Mouse (Mus musculus): ENCODE results near the gene Gm14124.
"Not testable (repeated sequence)": the region's sequence is repeated elsewhere in the genome, so short reads cannot be mapped to it uniquely, and the experiment has no call there.

The Gm14124 gene

GRCm38 (mm10) chr2:150257291-150257690 lies at the start of gene Gm14124:
Gm14124 (plus strand) TSS chr2:150257517.
- DNase-seq (ENCODE audit: low read depth) = peak; percentile 2

DNA sequence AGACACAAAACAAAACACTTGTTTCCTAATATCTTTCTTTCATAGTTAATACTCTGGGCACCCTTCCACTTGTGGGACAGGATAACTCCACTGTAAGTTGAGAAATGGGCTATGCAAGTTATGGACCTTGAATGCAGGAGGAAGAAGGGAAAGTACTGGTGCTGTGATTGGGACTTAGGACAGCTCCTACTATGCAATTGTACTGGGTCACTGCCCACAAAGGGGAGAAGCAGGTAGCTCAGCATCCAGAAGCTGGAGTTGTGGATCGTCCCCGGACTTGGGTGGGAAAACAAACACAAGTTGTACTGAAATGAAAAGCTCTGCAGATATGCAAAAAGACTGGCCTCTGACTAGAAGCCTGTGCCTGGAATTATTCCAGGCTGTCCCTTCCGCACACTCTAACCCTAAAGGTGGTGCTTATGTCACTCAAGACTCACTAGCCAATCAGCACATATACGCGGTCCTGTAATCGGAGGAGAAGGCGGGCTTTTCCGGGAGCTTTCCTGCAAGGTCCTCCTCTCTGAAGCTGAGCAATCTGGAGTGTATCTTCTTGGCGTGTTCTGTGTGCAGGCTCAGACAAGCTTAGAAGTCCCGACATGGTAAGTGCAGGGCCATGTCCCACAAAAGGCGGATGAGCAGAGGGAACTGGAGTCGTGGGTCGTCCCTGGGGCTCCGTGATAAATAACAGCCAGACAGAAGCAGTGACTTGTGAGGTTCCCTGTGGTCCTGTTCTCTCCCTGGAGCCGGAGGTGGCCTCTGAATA lies 39.5 kb upstream of the Gm14124 start, which contains the start of gene Zfp937:
TSS of gene Zfp937 (plus strand) at position 474 of the 763 bp plus-strand sequence.
- DNase-seq (ENCODE audit: low read depth) = peak; percentile 41

GRCm38 (mm10) chr2:150218363-150218725 lies 39.0 kb upstream of the Gm14124 start:
- not testable (repeated sequence) for DNase-seq (ENCODE audit: low read depth)

DNA sequence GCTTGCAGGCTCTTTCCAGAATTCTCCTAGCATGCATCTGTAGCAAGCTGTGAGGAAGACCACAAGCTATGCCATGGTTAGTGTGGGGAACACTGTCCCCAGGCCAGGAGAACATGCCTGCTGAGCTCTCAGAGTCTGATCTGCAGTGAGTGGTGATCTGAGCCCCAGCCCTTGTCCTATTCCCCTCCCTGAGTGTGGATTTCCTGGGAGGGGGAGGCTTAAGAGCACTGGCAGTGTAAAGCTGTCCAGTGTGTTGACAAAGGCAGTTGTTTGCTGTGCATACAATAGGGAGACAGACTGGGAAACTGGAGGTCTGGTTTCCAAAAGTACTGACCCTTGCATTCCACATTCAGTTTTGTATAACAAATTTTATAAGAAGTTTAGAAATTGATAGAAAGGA lies 34.1 kb upstream of the Gm14124 start:
- not testable (repeated sequence) for DNase-seq (ENCODE audit: low read depth)

DNA sequence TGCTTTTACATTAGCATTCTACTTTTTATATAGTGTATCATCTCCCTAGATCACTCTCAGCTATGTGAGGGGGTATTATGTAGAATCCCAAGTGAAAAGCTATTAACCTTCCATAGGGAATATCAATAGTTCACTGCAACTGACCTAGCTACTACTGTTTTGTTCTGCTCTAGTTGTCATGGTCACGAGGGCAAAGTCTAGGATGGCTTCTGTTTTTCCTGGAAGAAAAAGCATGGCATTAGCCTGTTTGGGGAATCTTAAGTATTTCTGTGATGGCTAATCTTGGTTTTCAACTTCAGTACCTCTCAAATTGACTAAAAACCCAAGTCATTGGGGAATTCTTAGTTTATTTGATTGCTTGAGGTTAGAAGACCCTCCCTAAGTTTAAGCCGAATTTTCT lies 14.1 kb upstream of the Gm14124 start:
- DNase-seq (ENCODE audit: low read depth) = no peak

DNA sequence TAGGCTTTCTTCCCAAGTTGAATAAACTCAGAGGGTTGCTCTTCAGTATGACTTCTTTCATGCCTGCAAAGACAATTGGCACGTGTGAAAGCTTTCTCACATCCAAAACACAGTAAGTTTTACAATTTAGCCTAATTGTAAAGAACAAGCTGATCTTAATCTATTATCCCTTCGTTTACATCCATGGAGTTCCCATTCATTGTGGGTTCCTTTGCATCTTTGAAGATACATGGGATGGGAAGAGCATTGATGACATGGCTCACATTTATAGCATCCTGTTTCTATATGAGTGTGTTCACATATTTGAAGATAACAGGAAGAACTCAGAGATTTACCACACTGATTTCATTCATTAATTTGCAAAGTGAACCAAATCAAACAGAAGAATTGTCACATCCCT lies 1.8 kb upstream of the Gm14124 start, which contains the start of gene Gm21994:
TSS of gene Gm21994 (minus strand) at position 101 of the 400 bp plus-strand sequence.
- not testable (repeated sequence) for DNase-seq (ENCODE audit: low read depth)

GRCm38 (mm10) chr2:150256861-150257260 lies 456 bp upstream of the Gm14124 start:
- not testable (repeated sequence) for DNase-seq (ENCODE audit: low read depth)

GRCm38 (mm10) chr2:150293669-150294068 lies 36.4 kb downstream of the Gm14124 start:
- peak; percentile 1 for DNase-seq (ENCODE audit: low read depth)

GRCm38 (mm10) chr2:150299096-150299495 lies 41.8 kb downstream of the Gm14124 start:
- peak; percentile 1 for DNase-seq (ENCODE audit: low read depth)

- DNase-seq (ENCODE audit: low read depth) = peak; percentile 78
Measured at GRCm38 (mm10) chr2:150307183-150307773, 50.0 kb downstream of the Gm14124 start.

DNA sequence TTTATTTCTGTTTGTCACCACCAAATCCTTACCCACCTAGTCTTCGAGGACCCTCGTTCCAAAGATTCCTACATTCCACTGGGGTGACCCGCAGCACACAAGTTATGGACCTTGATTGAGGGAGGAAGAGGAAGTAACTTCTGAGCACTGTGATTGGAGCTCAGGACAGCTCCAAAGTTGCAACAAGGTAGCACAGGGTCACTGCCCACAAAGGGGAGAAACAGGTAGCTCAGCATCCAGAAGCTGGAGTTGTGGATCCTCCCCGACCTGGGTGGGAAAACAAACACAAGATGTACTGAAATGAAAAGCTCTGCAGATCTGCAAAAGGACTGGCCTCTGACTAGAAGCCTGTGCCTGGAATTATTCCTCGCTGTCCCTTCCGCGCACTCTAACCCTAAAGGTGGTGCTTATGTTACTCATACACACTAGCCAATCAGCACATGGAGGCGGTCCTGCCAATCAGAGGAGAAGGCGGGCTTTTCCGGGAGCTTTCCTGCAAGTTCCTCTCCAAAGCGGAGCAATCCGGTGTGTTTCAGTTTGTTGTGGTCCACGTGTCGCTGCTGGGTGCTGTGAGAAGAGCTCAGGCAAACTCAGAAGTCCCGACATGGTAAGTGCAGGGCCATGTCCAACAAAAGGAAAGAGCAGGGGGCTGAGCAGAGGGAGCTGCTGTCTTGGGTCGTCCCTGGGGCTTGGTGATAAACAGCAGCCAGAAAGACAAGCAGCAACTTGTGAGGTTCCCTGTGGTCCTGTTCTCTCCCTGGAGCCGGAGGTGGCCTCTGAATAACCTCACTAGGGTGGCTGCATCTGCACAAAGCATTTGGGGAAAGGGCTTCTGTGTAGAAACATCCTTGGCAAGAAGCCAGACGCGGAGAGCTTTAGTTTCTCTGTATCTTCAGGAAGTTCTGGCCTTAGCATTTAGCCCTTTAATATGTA lies 53.9 kb downstream of the Gm14124 start:
- DNase-seq (ENCODE audit: low read depth) = peak; percentile 91

GRCm38 (mm10) chr2:150316140-150316539 lies 58.8 kb downstream of the Gm14124 start:
- DNase-seq (ENCODE audit: low read depth) = no peak

DNA sequence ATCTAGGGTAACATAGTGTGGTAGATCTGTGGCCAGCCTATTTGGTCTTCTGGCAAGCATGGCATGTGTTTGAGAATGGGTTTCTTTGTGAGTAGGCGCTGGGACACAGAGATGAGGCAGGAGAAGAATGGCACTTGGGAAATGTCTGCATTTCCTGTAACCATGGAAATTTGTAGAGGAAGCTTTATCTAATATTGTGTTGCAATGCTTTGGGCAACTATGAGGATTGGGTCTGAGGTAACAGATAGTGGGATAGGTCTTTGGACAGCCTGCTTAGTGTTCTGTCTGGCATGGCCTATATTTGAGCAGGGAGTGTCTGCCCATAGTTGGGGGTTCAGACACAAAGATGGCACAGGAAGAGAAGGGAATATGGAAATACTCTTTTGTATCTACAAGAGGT lies 61.7 kb downstream of the Gm14124 start:
- DNase-seq (ENCODE audit: low read depth) = no peak

Measured in induced T-regulatory cell, adult 2 months (primary cell).